Mouse (Mus musculus) embryonic fibroblast, embryonic 13.5 days (primary cell): ENCODE results near the gene Slamf9.

Experiments
- CTCF ChIP-seq: IDR thresholded peaks from 2 replicates; pipeline ENCODE4 v1.5.1; 2011; ENCODE audit warnings: mild to moderate bottlenecking, control low read depth, low read length, moderate library complexity, borderline replicate concordance; ENCODE audit not compliant: insufficient read depth
- POLR2A ChIP-seq: IDR thresholded peaks from 2 replicates; pipeline ENCODE4 v1.6.1; 2011; ENCODE audit warnings: low read depth, mild to moderate bottlenecking, control low read depth, low read length, moderate library complexity

DNA sequence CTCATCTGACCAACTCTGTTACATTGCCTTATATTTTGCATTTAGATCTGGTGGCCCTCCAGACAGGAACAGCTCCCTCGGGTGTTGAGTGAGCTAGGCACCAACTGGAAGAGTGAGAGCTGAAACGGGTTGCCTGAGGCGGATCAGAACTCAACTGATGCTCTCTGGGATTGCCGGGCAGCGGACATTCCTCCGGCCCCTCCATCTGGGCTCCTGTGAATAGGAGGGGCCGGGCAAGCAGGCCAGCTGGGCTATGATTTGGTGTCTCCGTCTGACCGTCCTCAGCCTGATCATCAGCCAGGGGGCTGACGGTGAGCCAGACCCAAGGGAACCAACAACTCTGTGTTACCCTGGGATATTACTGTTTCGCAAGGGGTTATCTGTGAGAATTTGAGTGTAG is 9.1 kb downstream of the Slamf9 start:
- TF ChIP-seq CTCF (no peak), POLR2A (no peak)
